Mouse (Mus musculus): ENCODE measurements around the gene Sec31a. TPM values are rescaled to one million over a fixed set of nuclear protein-coding genes. Genes with fewer than 3 reads are reported as not detected.

The Sec31a gene
- 63.1 and 75.9 TPM in 2 replicates for polyA plus RNA-seq (2012; rRNA removed)

GRCm38 (mm10) chr5:100415761-100416590 is at the start of gene Sec31a:
Gene Sec31a, minus strand, starts transcription at chr5:100416234.

Other genes starting within 250 kb of the Sec31a start
- 4.9 and 5.4 TPM in 2 replicates for gene Lin54, start 84.4 kb upstream of the Sec31a start, polyA plus RNA-seq (2012; rRNA removed)
- 25.1 and 26.3 TPM in 2 replicates for gene Cops4, start 102.1 kb upstream of the Sec31a start, polyA plus RNA-seq (2012; rRNA removed)
- gene Plac8, start 156.0 kb upstream of the Sec31a start, polyA plus RNA-seq (2012; rRNA removed) = 142 and 144 TPM in 2 replicates

All from liver, embryonic 18 days (tissue).